Mouse (Mus musculus): ENCODE measurements around the gene Gm3448.
A peak's percentile ranks its signal among the peaks of the same experiment; 100 is the strongest.

DNA sequence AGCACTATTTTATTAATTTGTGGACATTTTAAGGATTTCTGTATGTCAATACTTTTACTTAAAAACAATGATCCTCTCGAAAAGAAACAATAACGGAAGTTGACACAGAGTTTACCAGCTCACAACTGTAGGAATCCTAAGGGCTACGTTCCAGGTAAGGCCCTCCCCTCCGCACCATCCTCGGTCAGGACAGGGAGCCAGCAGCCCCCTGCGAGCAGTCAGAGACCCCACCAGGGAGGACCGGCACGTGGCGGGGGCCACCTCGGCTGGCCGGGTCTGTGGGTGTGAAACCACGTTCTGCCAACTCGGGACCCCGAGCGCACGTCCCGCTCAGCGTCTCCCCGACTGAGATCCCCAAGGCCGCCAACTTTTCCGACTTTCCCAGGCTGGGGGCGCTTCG is 80.8 kb downstream of the Gm3448 start:
- TF ChIP-seq POLR2A (IDR thresholded peaks at IDR 0.05; ENCODE audit: control insufficient read depth, low read depth, low read length): 0 out of 2 replicates have a peak, but pooled peaks have one; percentile 10
- no peak for TF ChIP-seq CTCF (IDR thresholded peaks at IDR 0.05; ENCODE audit: control insufficient read depth, insufficient read depth, insufficient replicate concordance, low read depth, low read length)
